Mouse (Mus musculus) bone marrow, adult 2 months (tissue): ENCODE data around the gene Stxbp6.

Source experiments
- CTCF ChIP-seq: fragments of 200-500 bp; IDR thresholded peaks from 2 replicates; pipeline ENCODE4 v1.5.1; 2011; ENCODE audit warnings: low read length, control low read depth; ENCODE audit not compliant: control insufficient read depth, insufficient read depth
- POLR2A ChIP-seq: fragments of 200-500 bp; IDR thresholded peaks from 2 replicates; pipeline ENCODE4 v1.6.1; 2011; ENCODE audit warnings: low read depth, mild to moderate bottlenecking, control low read depth, low read length, borderline replicate concordance; ENCODE audit not compliant: control insufficient read depth

- no peak for TF ChIP-seq CTCF
- TF ChIP-seq POLR2A, result no peak
Measured at GRCm38 (mm10) chr12:44967448-44967847, 107.1 kb downstream of the Stxbp6 start.
